Mouse (Mus musculus): ENCODE measurements around the gene Pgr. TPM values are rescaled to one million over a fixed set of nuclear protein-coding genes. Genes with fewer than 3 reads are reported as not detected.

Pgr gene
- total RNA-seq, 2 experiments from 2014 or later: not detected

Other genes with a start within 250 kb of the Pgr start
- 0.07 TPM in 1 of 2 replicates, not detected in the other for gene Gm16485, start 72.0 kb downstream of the Pgr start, total RNA-seq (2015)
- gene Gm16485, start 72.0 kb downstream of the Pgr start, total RNA-seq (2017): not detected in 2 replicates